Mouse (Mus musculus) MEL (cell line): ENCODE data around the gene Lrrc74a. TPM values are rescaled to one million over a fixed set of nuclear protein-coding genes. Genes with fewer than 3 reads are reported as not detected.

ENCODE experiments used
- DNase-seq: peaks from one replicate; pipeline ENCODE4 v3.0.0; 2011; ENCODE audit warnings: low read depth, low spot score
- H3K27ac ChIP-seq: 2 replicates; pipeline ENCODE4 v1.5.1; 2012; ENCODE audit warnings: low read depth, mild to moderate bottlenecking, control low read depth, low read length, moderate library complexity; ENCODE audit not compliant: control insufficient read depth
- H3K27me3 ChIP-seq, 2 experiments: fragments of 150-350 bp in 1 of 2; sonication (generic) in 1 of 2; 2 replicates each; pipeline ENCODE4 v1.6.1; 2012; ENCODE audit warnings: low read length in 2 of 2, mild to moderate bottlenecking in 2 of 2, improper control_type of control experiment in 1 of 2, moderate library complexity in 1 of 2; ENCODE audit not compliant: insufficient read depth in 2 of 2, control insufficient read depth in 1 of 2
- H3K36me3 ChIP-seq, 2 experiments: 2 replicates each; pipeline ENCODE4 v1.6.1; 2012 to 2014; ENCODE audit warnings: low read length in 2 of 2, improper control_type of control experiment in 1 of 2, inconsistent platforms in 1 of 2, mild to moderate bottlenecking in 1 of 2; ENCODE audit not compliant: insufficient read depth in 2 of 2, control insufficient read depth in 1 of 2
- H3K4me1 ChIP-seq, 2 experiments: fragments of 150-350 bp in 1 of 2; sonication (generic) in 1 of 2; 2 replicates each; pipeline ENCODE4 v1.6.1; 2012; ENCODE audit warnings: low read length in 2 of 2, improper control_type of control experiment in 1 of 2, mild to moderate bottlenecking in 1 of 2; ENCODE audit not compliant: insufficient read depth in 2 of 2, control insufficient read depth in 1 of 2
- H3K4me3 ChIP-seq, 2 experiments: fragments of 150-350 bp in 1 of 2; sonication (generic) in 1 of 2; 2 replicates each; pipeline ENCODE4 v1.5.1; 2012; ENCODE audit warnings: low read depth in 2 of 2, low read length in 2 of 2, mild to moderate bottlenecking in 2 of 2, moderate library complexity in 2 of 2, control low read depth in 1 of 2, improper control_type of control experiment in 1 of 2; ENCODE audit not compliant: control insufficient read depth in 1 of 2, insufficient read depth in 1 of 2
- H3K79me2 ChIP-seq: 2 replicates; pipeline ENCODE4 v1.6.1; 2012; ENCODE audit warnings: mild to moderate bottlenecking, low read length, moderate library complexity; ENCODE audit not compliant: control insufficient read depth, poor library complexity, insufficient read depth
- H3K9ac ChIP-seq: 2 replicates; pipeline ENCODE4 v1.6.1; 2012; ENCODE audit warnings: low read depth, mild to moderate bottlenecking, control low read depth, low read length, moderate library complexity; ENCODE audit not compliant: control insufficient read depth, poor library complexity, severe bottlenecking
- H3K9me3 ChIP-seq: fragments of 150-350 bp; sonication (generic); replicated peaks from 2 replicates; pipeline ENCODE4 v1.6.1; 2012; ENCODE audit warnings: mild to moderate bottlenecking, low read length, improper control_type of control experiment, moderate library complexity; ENCODE audit not compliant: insufficient read depth
- CHD1 ChIP-seq: IDR thresholded peaks from 2 replicates; pipeline ENCODE4 v1.6.1; 2012; ENCODE audit warnings: low read depth, mild to moderate bottlenecking, inconsistent platforms, low read length, improper control_type of control experiment
- CTCF ChIP-seq, 3 experiments: IDR thresholded peaks in 2 of 3; conservative IDR thresholded peaks in 1 of 3; 2 replicates each; pipeline ENCODE4 v1.5.1; 2011 to 2012; ENCODE audit warnings: low read length in 3 of 3, low read depth in 2 of 3, mild to moderate bottlenecking in 2 of 3, improper control_type of control experiment in 1 of 3, inconsistent platforms in 1 of 3, mixed read lengths in 1 of 3, moderate library complexity in 1 of 3; ENCODE audit not compliant: control insufficient read depth in 1 of 3, insufficient read depth in 1 of 3, poor library complexity in 1 of 3, severe bottlenecking in 1 of 3
- ELF1 ChIP-seq: IDR thresholded peaks from 2 replicates; pipeline ENCODE4 v1.6.1; 2014; ENCODE audit warnings: low read depth, mild to moderate bottlenecking, inconsistent platforms, low read length, improper control_type of control experiment, moderate library complexity
- GATA1 ChIP-seq: IDR thresholded peaks from 2 replicates; pipeline ENCODE4 v1.6.1; 2011; ENCODE audit warnings: low read depth, low read length, improper control_type of control experiment
- KAT2A ChIP-seq: conservative IDR thresholded peaks from 2 replicates; pipeline ENCODE4 v1.6.1; 2012; ENCODE audit warnings: low read depth, low read length, improper control_type of control experiment, inconsistent platforms
- MEF2A ChIP-seq: IDR thresholded peaks from 2 replicates; pipeline ENCODE4 v1.6.1; 2014; ENCODE audit warnings: low read depth, mild to moderate bottlenecking, inconsistent platforms, low read length, improper control_type of control experiment; ENCODE audit not compliant: poor library complexity, insufficient replicate concordance, severe bottlenecking; ENCODE audit errors: extremely low read depth
- NELFE ChIP-seq: IDR thresholded peaks from 2 replicates; pipeline ENCODE4 v1.6.1; 2011; ENCODE audit warnings: low read depth, low read length, improper control_type of control experiment
- POLR2A ChIP-seq, 2 experiments: IDR thresholded peaks; 2 replicates each; pipeline ENCODE4 v1.6.1; 2011 to 2012; ENCODE audit warnings: low read length in 2 of 2, mild to moderate bottlenecking in 2 of 2, control low read depth in 1 of 2, improper control_type of control experiment in 1 of 2, low read depth in 1 of 2, moderate library complexity in 1 of 2; ENCODE audit not compliant: control insufficient read depth in 1 of 2, insufficient read depth in 1 of 2, poor library complexity in 1 of 2
- POLR2AphosphoS2 ChIP-seq: IDR thresholded peaks from 2 replicates; pipeline ENCODE4 v1.6.1; 2011; ENCODE audit warnings: low read length, improper control_type of control experiment
- RAD21 ChIP-seq: IDR thresholded peaks from 2 replicates; pipeline ENCODE4 v1.6.1; 2011; ENCODE audit warnings: mild to moderate bottlenecking, low read depth, low read length, improper control_type of control experiment
- RCOR1 ChIP-seq: IDR thresholded peaks from 2 replicates; pipeline ENCODE4 v1.6.1; 2012; ENCODE audit warnings: low read depth, mild to moderate bottlenecking, inconsistent platforms, low read length, improper control_type of control experiment
- SMC3 ChIP-seq: IDR thresholded peaks from 2 replicates; pipeline ENCODE4 v1.6.1; 2011; ENCODE audit warnings: low read depth, low read length, improper control_type of control experiment
- USF1 ChIP-seq: IDR thresholded peaks from 2 replicates; pipeline ENCODE4 v1.6.1; 2014; ENCODE audit warnings: low read depth, mild to moderate bottlenecking, inconsistent platforms, low read length, improper control_type of control experiment, moderate library complexity
- ZMIZ1 ChIP-seq: IDR thresholded peaks from 2 replicates; pipeline ENCODE4 v1.6.1; 2012; ENCODE audit warnings: low read depth, mild to moderate bottlenecking, inconsistent platforms, low read length, improper control_type of control experiment, moderate library complexity
- ZNF384 ChIP-seq: IDR thresholded peaks from 2 replicates; pipeline ENCODE4 v1.6.1; 2012; ENCODE audit warnings: low read depth, mild to moderate bottlenecking, inconsistent platforms, low read length, improper control_type of control experiment
- polyA plus RNA-seq, 2 experiments: library from polyadenylated mRNA; stranded (reverse) in 1 of 2; unstranded in 1 of 2; fragments of >175 nt in 1 of 2; fragments of >200 nt in 1 of 2; gene quantifications; 2 replicates each; pipeline versions ENCODE4 v1.2.1 to v1.2.4; 2012; ENCODE audit warnings: low replicate concordance in 2 of 2, low read depth in 1 of 2; ENCODE audit not compliant: insufficient read length in 2 of 2, insufficient read depth in 1 of 2, missing spikeins in 1 of 2
- total RNA-seq: library from RNA; depleted of rRNA; stranded (reverse); fragments of 300-350 nt; gene quantifications from 2 replicates; pipeline ENCODE4 v1.2.3, GENCODE M21; 2012

The Lrrc74a gene
- total and polyA plus RNA-seq, 3 experiments = not detected

- TF ChIP-seq MEF2A = no peak
Measured at GRCm38 (mm10) chr12:86807795-86808128, 73.6 kb downstream of the Lrrc74a start (continued).

- TF ChIP-seq POLR2AphosphoS2 (no peak), USF1 (no peak), NELFE (no peak), CHD1 (no peak), ZNF384 (no peak), KAT2A (no peak), GATA1 (no peak), RCOR1 (no peak), RAD21 (no peak), POLR2A (IDR thresholded peaks at IDR 0.05; ENCODE audit: control insufficient read depth in 1 of 2, insufficient read depth in 1 of 2, low read depth in 1 of 2, low read length in 2 of 2, poor library complexity in 1 of 2) (no peak), ELF1 (no peak), ZMIZ1 (no peak)
- TF ChIP-seq, all 39 proteins: peak for 0
- H3K9ac ChIP-seq = no peak overlapping the region
- no peaks in the 10 kb centered on the region for H3K9me3 ChIP-seq
- peaks cover 0 to 13% of the 10 kb centered on the region in 2 experiments; a peak in 2 of 4 replicates for H3K4me1 ChIP-seq
- H3K27ac ChIP-seq = no peak overlapping the region
- no peak for DNase-seq
- H3K36me3 ChIP-seq = peaks cover 0 to 5% of the 10 kb centered on the region in 2 experiments; a peak in 2 of 4 replicates
- no peaks in the 10 kb centered on the region for H3K79me2 ChIP-seq
- H3K4me3 ChIP-seq = no peak overlapping the region
- no peaks in the 10 kb centered on the region for H3K27me3 ChIP-seq
Measured at GRCm38 (mm10) chr12:86808856-86809255, 74.7 kb downstream of the Lrrc74a start.

GRCm38 (mm10) chr12:86810040-86810439, 75.9 kb downstream of the Lrrc74a start:
- H3K9ac ChIP-seq = no peak overlapping the region
- no peak overlapping the region for H3K27ac ChIP-seq
- DNase-seq = no peak
- H3K4me3 ChIP-seq = no peak overlapping the region
- H3K36me3 ChIP-seq = peaks cover 0 to 5% of the 10 kb centered on the region in 2 experiments; a peak in 2 of 4 replicates
- no peaks in the 10 kb centered on the region for H3K9me3 ChIP-seq
- peaks cover 0 to 10% of the 10 kb centered on the region in 2 experiments; a peak in 2 of 4 replicates for H3K4me1 ChIP-seq
- H3K27me3 ChIP-seq = no peaks in the 10 kb centered on the region
- TF ChIP-seq ZNF384 (no peak), SMC3 (0 out of 2 replicates have a peak, but pooled peaks have one; percentile 8), CTCF (IDR thresholded peaks at IDR 0.05 in 2 of 3, conservative IDR thresholded peaks at IDR 0.05 in 1 of 3; ENCODE audit: control insufficient read depth in 1 of 3, insufficient read depth in 1 of 3, low read depth in 2 of 3, low read length in 3 of 3, poor library complexity in 1 of 3, severe bottlenecking in 1 of 3) (peak in 1 of 3 experiments; percentile 19; a peak in 1 of 6 replicates)
- no peaks in the 10 kb centered on the region for H3K79me2 ChIP-seq
